Mouse (Mus musculus) hindbrain, embryonic 15.5 days (tissue): ENCODE measurements around the gene Manea. TPM values are rescaled to one million over a fixed set of nuclear protein-coding genes. Genes with fewer than 3 reads are reported as not detected.

Experiments used
- ATAC-seq: fragments of 200-750 bp; cut with Nextera tagmentation; 2 replicates; pipeline ENCODE4 v1.8.0; 2017; ENCODE audit warnings: low read depth, moderate number of reproducible peaks, moderate TSS enrichment; ENCODE audit not compliant: low FRiP score
- H3K27ac ChIP-seq: fragments of 300-500 bp; sonication (generic); replicated peaks from 2 replicates; pipeline ENCODE4 v1.5.1; 2015; ENCODE audit warnings: mild to moderate bottlenecking, inconsistent platforms
- H3K27me3 ChIP-seq: fragments of 300-500 bp; sonication (generic); 2 replicates; pipeline ENCODE4 v1.6.1; 2015; ENCODE audit warnings: control low read depth, inconsistent platforms
- H3K36me3 ChIP-seq: fragments of 300-500 bp; sonication (generic); 2 replicates; pipeline ENCODE4 v1.6.1; 2015; ENCODE audit warnings: control low read depth, inconsistent platforms
- H3K4me1 ChIP-seq: fragments of 300-500 bp; sonication (generic); replicated peaks from 2 replicates; pipeline ENCODE4 v1.6.1; 2015; ENCODE audit warnings: control low read depth, inconsistent platforms
- H3K4me2 ChIP-seq: fragments of 300-500 bp; sonication (generic); 2 replicates; pipeline ENCODE4 v1.6.1; 2015; ENCODE audit warnings: moderate library complexity, mild to moderate bottlenecking, inconsistent platforms
- H3K4me3 ChIP-seq: fragments of 300-500 bp; sonication (generic); 2 replicates; pipeline ENCODE4 v1.5.1; 2015; ENCODE audit warnings: mild to moderate bottlenecking, inconsistent platforms
- H3K9ac ChIP-seq: fragments of 300-500 bp; sonication (generic); 2 replicates; pipeline ENCODE4 v1.6.1; 2015; ENCODE audit warnings: inconsistent platforms
- H3K9me3 ChIP-seq: fragments of 300-500 bp; sonication (generic); 2 replicates; pipeline ENCODE4 v1.6.1; 2016; ENCODE audit warnings: control low read depth, inconsistent platforms
- WGBS: fragments of 180-500 bp; shearing (Covaris S2); methylation state at CpG from one replicate; pipeline ENCODE4 v1.1.7; 2015; 5-methylcytosine and 5-hydroxymethylcytosine counted together
- polyA plus RNA-seq: library from polyadenylated mRNA; unstranded; fragments of >200 nt; fragmentation: Nextera tagmentation; extraction: Ambion mirVana; gene quantifications from 2 replicates; pipeline ENCODE4 v1.2.1, GENCODE M21; 2015

Gene Manea
- polyA plus RNA-seq, 1 experiment from 2014 or later: 14.5 TPM

- no peak for ATAC-seq
- Histone ChIP-seq H3K27me3 (no peaks in the 10 kb centered on the region), H3K9me3 (no peaks in the 10 kb centered on the region), H3K27ac (no peak overlapping the region), H3K4me1 (peaks cover 9% of the 10 kb centered on the region; the same call in 1 of the 2 replicates), H3K9ac (no peak overlapping the region), H3K4me2 (no peak overlapping the region), H3K36me3 (no peaks in the 10 kb centered on the region), H3K4me3 (no peak overlapping the region)
- WGBS: 72% methylated on average over 2 of the region's 2 CpGs
Observed at GRCm38 (mm10) chr4:26275769-26276168, 70.9 kb downstream of the Manea start.
